Mouse (Mus musculus) hindlimb bud, embryonic 11.5 days (tissue): Measurements from ENCODE around the gene Styx.

Source experiments
- DNase-seq: peaks from one replicate; pipeline ENCODE4 v3.0.0-alpha.2; 2012; ENCODE audit warnings: low read depth, low spot score; ENCODE audit errors: extremely low spot score

Styx gene

GRCm38 (mm10) chr14:45350931-45351859 lies at the start of gene Styx:
Gene Styx (plus strand): TSS chr14:45351093.
- peak; percentile 33 for DNase-seq

GRCm38 (mm10) chr14:45303939-45304338 lies 47.0 kb upstream of the Styx start:
- no peak for DNase-seq

- DNase-seq = no peak
These were observed 46.5 kb upstream of the Styx start for GRCm38 (mm10) chr14:45304389-45304788.

- DNase-seq = no peak
These were observed 45.0 kb upstream of the Styx start for GRCm38 (mm10) chr14:45305852-45306251.

- no peak for DNase-seq
These were observed 43.1 kb upstream of the Styx start for GRCm38 (mm10) chr14:45307630-45308328.

GRCm38 (mm10) chr14:45309646-45310045 lies 41.2 kb upstream of the Styx start:
- no peak for DNase-seq

- DNase-seq = no peak
These were observed 40.8 kb upstream of the Styx start for GRCm38 (mm10) chr14:45310101-45310500.

- no peak for DNase-seq
These were observed 34.0 kb upstream of the Styx start for GRCm38 (mm10) chr14:45316927-45317326.

GRCm38 (mm10) chr14:45317921-45318411 lies 32.9 kb upstream of the Styx start:
- no peak for DNase-seq

- DNase-seq = no peak
These were observed 32.3 kb upstream of the Styx start, which contains the start of gene Ero1l for GRCm38 (mm10) chr14:45318426-45319236. Gene Ero1l (minus strand): TSS chr14:45318771.

GRCm38 (mm10) chr14:45319237-45319610 lies 31.7 kb upstream of the Styx start:
- no peak for DNase-seq

GRCm38 (mm10) chr14:45320111-45320510 lies 30.8 kb upstream of the Styx start:
- no peak for DNase-seq

GRCm38 (mm10) chr14:45321067-45321466 lies 29.8 kb upstream of the Styx start:
- DNase-seq = no peak

- no peak for DNase-seq
These were observed 29.3 kb upstream of the Styx start for GRCm38 (mm10) chr14:45321622-45322021.

- no peak for DNase-seq
These were observed 28.4 kb upstream of the Styx start for GRCm38 (mm10) chr14:45322450-45322849.

- DNase-seq = no peak
These were observed 27.6 kb upstream of the Styx start for GRCm38 (mm10) chr14:45323320-45323719.

GRCm38 (mm10) chr14:45325471-45325870 lies 25.4 kb upstream of the Styx start:
- DNase-seq = no peak

- no peak for DNase-seq
These were observed 22.7 kb upstream of the Styx start for GRCm38 (mm10) chr14:45328072-45328713.

- DNase-seq = no peak
These were observed 21.8 kb upstream of the Styx start for GRCm38 (mm10) chr14:45329018-45329588.

- DNase-seq = peak; percentile 71
These were observed 21.2 kb upstream of the Styx start, which contains the start of gene Psmc6 for GRCm38 (mm10) chr14:45329589-45330181. Gene Psmc6 (plus strand): TSS chr14:45329788.
